Comparison of ENCODE assay signal across 27 mouse cellular contexts in the genomic region with DNA sequence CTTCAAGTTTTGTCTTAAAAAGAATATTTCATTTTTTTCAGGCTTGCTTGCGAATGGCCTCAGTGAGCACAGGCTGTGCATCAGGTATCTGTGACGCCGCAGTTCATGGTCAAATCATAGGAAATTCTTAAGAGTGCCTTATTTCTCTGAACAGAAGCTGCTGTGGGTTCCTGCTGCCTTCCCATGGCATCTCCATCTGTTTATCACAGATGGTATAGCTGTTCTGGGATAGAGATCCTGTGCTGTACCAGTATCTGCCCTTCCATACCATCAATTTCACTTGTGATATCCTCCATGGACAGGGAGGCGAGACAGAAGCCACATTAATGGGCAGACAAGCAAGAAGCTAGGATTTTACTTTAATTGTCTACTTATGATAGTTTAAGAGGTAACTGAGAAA. TPM values are rescaled to one million over a fixed set of nuclear protein-coding genes. Genes with fewer than 3 reads are reported as not detected.
DNase-seq lines count a peak whose midpoint lies in the region; ATAC-seq lines count a peak whose summit lies in the region.
"Had no signal": no experiment of that assay in that cellular context is flagged by ENCODE, and none has a peak within 500 bp of the region (broad histone marks: within the 10 kb centered on the region; RNA-seq: fewer than 3 reads in every experiment).

No protein-coding gene starts in this region.

- no peaks in the 10 kb centered on the region for H3K36me3 ChIP-seq in forebrain, embryonic 14.5 days (ENCODE audit: control insufficient read depth, insufficient read depth, low read length)
- H3K36me3 ChIP-seq in forebrain, embryonic 10.5 days (replicated peaks): no peaks in the 10 kb centered on the region
- H3K36me3 ChIP-seq: embryonic facial prominence, embryonic 10.5 days; hindbrain, embryonic 12.5 days; limb, embryonic 13.5 days; liver, embryonic 13.5 days; midbrain, embryonic 12.5 days; stomach, embryonic 15.5 days had no signal

- no peaks in the 10 kb centered on the region for H3K4me1 ChIP-seq in forebrain, embryonic 14.5 days (ENCODE audit: control insufficient read depth, insufficient read depth, low read length)
- peaks cover 5% of the 10 kb centered on the region; the same call in 1 of the 2 replicates for H3K4me1 ChIP-seq in forebrain, embryonic 10.5 days
- H3K4me1 ChIP-seq: embryonic facial prominence, embryonic 10.5 days; hindbrain, embryonic 12.5 days; limb, embryonic 13.5 days; liver, embryonic 13.5 days; midbrain, embryonic 12.5 days; stomach, embryonic 15.5 days had no signal

- 79% methylated on average over 4 of the region's 4 CpGs for WGBS in forebrain, embryonic 14.5 days
- WGBS in forebrain, embryonic 10.5 days: 91% methylated on average over 4 of the region's 4 CpGs

- peaks cover 10% of the 10 kb centered on the region; the same call in 1 of the 2 replicates for H3K27me3 ChIP-seq in forebrain, embryonic 14.5 days (replicated peaks; ENCODE audit: control insufficient read depth, insufficient read depth, low read length)
- peaks cover 95% of the 10 kb centered on the region for H3K27me3 ChIP-seq in forebrain, embryonic 10.5 days (ENCODE audit: poor library complexity, severe bottlenecking)
- H3K27me3 ChIP-seq: stomach, embryonic 15.5 days had no signal

- no peak overlapping the region for H3K4me3 ChIP-seq in forebrain, embryonic 14.5 days (ENCODE audit: low read depth, low read length)
- H3K4me3 ChIP-seq in forebrain, embryonic 10.5 days: no peak overlapping the region
- H3K4me3 ChIP-seq: embryonic facial prominence, embryonic 10.5 days; hindbrain, embryonic 12.5 days; limb, embryonic 13.5 days; liver, embryonic 13.5 days; midbrain, embryonic 12.5 days; stomach, embryonic 15.5 days had no signal

- intact Hi-C loops in left cerebral cortex, postnatal 4 days (cut with DNase I): no loop called here

- H3K27ac ChIP-seq in forebrain, embryonic 14.5 days (ENCODE audit: low read depth, low read length): no peak overlapping the region
- H3K27ac ChIP-seq in forebrain, embryonic 10.5 days: no peak overlapping the region
- H3K27ac ChIP-seq: embryonic facial prominence, embryonic 10.5 days; hindbrain, embryonic 12.5 days; limb, embryonic 13.5 days; liver, embryonic 13.5 days; midbrain, embryonic 12.5 days; stomach, embryonic 15.5 days had no signal

- no peak for DNase-seq in forebrain, embryonic 14.5 days (ENCODE audit: low spot score)
- DNase-seq in forebrain, embryonic 10.5 days (ENCODE audit: extremely low spot score, low spot score): no peak
- DNase-seq in left cerebral cortex, postnatal 4 days: peak; percentile 6
- no peak for DNase-seq in left cerebral cortex, adult 11 months (ENCODE audit: low spot score)
- DNase-seq in cerebellum, adult 18-20 months: peak; percentile 50 to 63
- DNase-seq in cerebellum, postnatal 14 days: peak; percentile 9 to 43
- no peak for DNase-seq in gastrocnemius, postnatal 4 days (ENCODE audit: low spot score in 2 of 2)
- DNase-seq in liver: no peak
- DNase-seq: adrenal gland, postnatal 25 days; gastrocnemius, postnatal 36 days; kidney, adult 8-10 months; kidney, postnatal 10 days; liver, embryonic 13.5 days; lung, adult 2 months; thymus, postnatal 36 days had no signal

- no peaks in the 10 kb centered on the region for H3K9me3 ChIP-seq in forebrain, embryonic 14.5 days (replicated peaks; ENCODE audit: control insufficient read depth, low read length)
- no peaks in the 10 kb centered on the region for H3K9me3 ChIP-seq in forebrain, embryonic 10.5 days
- H3K9me3 ChIP-seq: embryonic facial prominence, embryonic 10.5 days; hindbrain, embryonic 12.5 days; limb, embryonic 13.5 days; liver, embryonic 13.5 days; midbrain, embryonic 12.5 days; stomach, embryonic 15.5 days had no signal

- H3K9ac ChIP-seq in forebrain, embryonic 14.5 days (ENCODE audit: low read length): no peak overlapping the region
- H3K9ac ChIP-seq: hindbrain, embryonic 12.5 days; limb, embryonic 13.5 days; liver, embryonic 13.5 days; midbrain, embryonic 12.5 days; stomach, embryonic 15.5 days had no signal

- no peak overlapping the region for H3K4me2 ChIP-seq in forebrain, embryonic 14.5 days (ENCODE audit: low read length)
- H3K4me2 ChIP-seq: hindbrain, embryonic 12.5 days; limb, embryonic 13.5 days; liver, embryonic 13.5 days; midbrain, embryonic 12.5 days; stomach, embryonic 15.5 days had no signal

- ATAC-seq in forebrain, embryonic 14.5 days: peak; percentile 46; the same call in 1 of the 2 replicates
- ATAC-seq: CD4-positive, CD25-positive, alpha-beta regulatory T cell, adult 4 months; inflammation-experienced regulatory T-cells, adult 6 months had no signal

RNA-seq across cellular contexts. Expression of gene Gja6, which starts 40.3 kb away (rescaled TPM):
- 0.14 TPM in 1 of 2 replicates, not detected in the other for polyA plus RNA-seq in forebrain, embryonic 14.5 days (2014; fragmentation: Nextera tagmentation; extraction: Ambion mirVana)
- 0.31 and 0.34 TPM in 2 replicates for polyA plus RNA-seq in forebrain, embryonic 10.5 days (2016; fragmentation: Nextera tagmentation; extraction: Ambion mirVana)
- 1 to 10 TPM; 1.9 to 2.0 TPM for total RNA-seq in left cerebral cortex, postnatal 4 days (2021)
- total RNA-seq in gastrocnemius, postnatal 4 days (2021): under 1 TPM in 1 of 2 experiments, not detected in 1; 0.18 TPM
- total RNA-seq: gastrocnemius, adult 18-20 months; gastrocnemius, postnatal 36 days; heart, postnatal 25 days; megakaryocyte, adult 5-6 weeks had no signal
- polyA plus RNA-seq: CD4-positive, CD25-positive, alpha-beta regulatory T cell, adult 4 months; heart, embryonic 14.5 days; inflammation-experienced regulatory T-cells, adult 6 months; neural tube, embryonic 11.5 days had no signal

Comparison
In these comparisons a context has a peak if more than half of its experiments do, and no peak if none do; other contexts are left out.
1. DNase-seq: peak in left cerebral cortex, postnatal 4 days (single experiment), cerebellum, adult 18-20 months (2 of 2) and cerebellum, postnatal 14 days (2 of 2); none in forebrain, embryonic 14.5 days (single experiment), forebrain, embryonic 10.5 days (single experiment), left cerebral cortex, adult 11 months (single experiment), gastrocnemius, postnatal 4 days (0 of 2) and liver (single experiment).